Mouse (Mus musculus) forebrain, embryonic 10.5 days (tissue): Measurements from ENCODE around the gene Unc5c. TPM values are rescaled to one million over a fixed set of nuclear protein-coding genes. Genes with fewer than 3 reads are reported as not detected.

Experiments used
- DNase-seq: peaks from one replicate; pipeline ENCODE4 v3.0.0-alpha.2; 2017; ENCODE audit warnings: low spot score; ENCODE audit errors: extremely low spot score
- H3K27ac ChIP-seq: fragments of 300-500 bp; sonication (generic); 2 replicates; pipeline ENCODE4 v1.5.1; 2016; ENCODE audit warnings: mild to moderate bottlenecking
- H3K27me3 ChIP-seq: fragments of 300-500 bp; sonication (generic); 2 replicates; pipeline ENCODE4 v1.6.1; 2016; ENCODE audit warnings: mild to moderate bottlenecking; ENCODE audit not compliant: poor library complexity, severe bottlenecking
- H3K36me3 ChIP-seq: fragments of 300-500 bp; sonication (generic); replicated peaks from 2 replicates; pipeline ENCODE4 v1.6.1; 2016; ENCODE audit warnings: mild to moderate bottlenecking, moderate library complexity
- H3K4me1 ChIP-seq: fragments of 300-500 bp; sonication (generic); 2 replicates; pipeline ENCODE4 v1.6.1; 2016
- H3K4me3 ChIP-seq: fragments of 300-500 bp; sonication (generic); 2 replicates; pipeline ENCODE4 v1.5.1; 2016; ENCODE audit warnings: mild to moderate bottlenecking, moderate library complexity
- H3K9me3 ChIP-seq: fragments of 300-500 bp; sonication (generic); 2 replicates; pipeline ENCODE4 v1.6.1; 2016; ENCODE audit warnings: mild to moderate bottlenecking, moderate library complexity
- WGBS: fragments of 180-500 bp; shearing (Covaris S2); methylation state at CpG from one replicate; pipeline ENCODE4 v1.1.7; 2016; 5-methylcytosine and 5-hydroxymethylcytosine counted together
- polyA plus RNA-seq: library from polyadenylated mRNA; unstranded; fragments of >200 nt; fragmentation: Nextera tagmentation; extraction: Ambion mirVana; gene quantifications from 2 replicates; pipeline ENCODE4 v1.2.1, GENCODE M21; 2016

Gene Unc5c
- polyA plus RNA-seq, 1 experiment from 2014 or later, result 3.3 TPM

DNA sequence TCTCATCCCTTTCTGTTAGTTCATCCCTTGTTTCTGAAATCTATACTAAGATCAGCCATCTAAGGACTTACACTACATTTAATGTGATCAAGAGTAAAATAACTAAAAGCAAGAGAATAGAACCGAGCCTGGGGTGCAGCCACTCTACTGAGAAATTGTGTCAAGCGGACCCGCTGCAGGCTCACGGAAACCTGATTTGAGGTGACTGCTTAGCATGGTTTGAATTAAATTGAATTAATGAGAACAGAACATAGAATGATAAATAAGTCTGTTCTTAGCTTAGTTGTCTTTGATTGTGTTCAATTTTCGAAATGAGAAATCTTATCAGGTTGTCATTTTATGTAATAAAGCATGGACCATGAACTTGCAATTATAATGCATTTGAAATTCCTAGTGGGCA is 68.8 kb downstream of the Unc5c start:
- H3K9me3 ChIP-seq, result no peaks in the 10 kb centered on the region
- no peak overlapping the region for H3K4me3 ChIP-seq
- no peaks in the 10 kb centered on the region for H3K27me3 ChIP-seq
- no peaks in the 10 kb centered on the region for H3K36me3 ChIP-seq
- no peak for DNase-seq
- 90% methylated on average over 5 of the region's 5 CpGs for WGBS
- no peak overlapping the region for H3K27ac ChIP-seq
- H3K4me1 ChIP-seq, result 0 out of 2 replicates have a peak, but pooled peaks cover 8% of the 10 kb centered on the region

DNA sequence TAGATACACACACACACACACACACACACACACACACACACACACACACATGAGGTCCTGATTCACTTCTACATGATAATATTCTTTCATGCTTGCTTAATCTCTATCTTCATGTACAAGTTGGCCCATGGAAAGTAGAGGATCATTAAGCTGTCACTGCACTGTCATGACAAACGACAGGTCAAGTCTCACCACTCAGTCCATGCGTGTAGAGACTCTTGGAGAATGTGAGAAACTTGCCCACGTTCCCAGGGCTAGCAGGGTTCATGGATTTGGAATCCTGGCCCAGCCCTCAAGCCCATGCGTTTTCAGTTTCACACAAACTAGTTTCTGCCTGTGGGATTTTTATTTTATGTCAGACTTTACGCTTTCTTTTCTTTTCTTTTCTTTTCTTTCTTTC is 71.8 kb downstream of the Unc5c start:
- Histone ChIP-seq H3K27me3 (no peaks in the 10 kb centered on the region), H3K9me3 (no peaks in the 10 kb centered on the region), H3K36me3 (no peaks in the 10 kb centered on the region), H3K27ac (no peak overlapping the region), H3K4me1 (0 out of 2 replicates have a peak, but pooled peaks cover 8% of the 10 kb centered on the region), H3K4me3 (no peak overlapping the region)
- WGBS, result 89% methylated on average over 5 of the region's 5 CpGs
- no peak for DNase-seq

DNA sequence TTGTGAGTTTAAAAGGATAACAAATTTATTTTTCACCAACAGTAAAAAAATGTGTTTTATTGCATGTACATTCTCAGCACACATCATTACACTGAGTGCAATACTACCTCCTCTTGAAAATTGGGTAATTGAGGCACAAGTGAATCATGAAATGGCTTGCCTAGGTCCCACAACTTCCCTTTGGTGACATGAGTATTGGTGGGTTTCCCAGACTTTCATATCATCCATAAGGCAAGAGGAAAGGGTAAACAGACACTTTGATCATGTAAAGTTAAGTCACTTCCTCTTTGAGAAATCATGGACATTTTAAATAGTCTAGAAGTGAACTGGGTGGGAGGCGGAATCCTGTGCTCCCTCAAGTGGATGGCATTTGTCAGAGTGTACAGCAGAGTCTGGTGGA is 73.1 kb downstream of the Unc5c start:
- 89% methylated on average over 1 of the region's 1 CpGs for WGBS

DNA sequence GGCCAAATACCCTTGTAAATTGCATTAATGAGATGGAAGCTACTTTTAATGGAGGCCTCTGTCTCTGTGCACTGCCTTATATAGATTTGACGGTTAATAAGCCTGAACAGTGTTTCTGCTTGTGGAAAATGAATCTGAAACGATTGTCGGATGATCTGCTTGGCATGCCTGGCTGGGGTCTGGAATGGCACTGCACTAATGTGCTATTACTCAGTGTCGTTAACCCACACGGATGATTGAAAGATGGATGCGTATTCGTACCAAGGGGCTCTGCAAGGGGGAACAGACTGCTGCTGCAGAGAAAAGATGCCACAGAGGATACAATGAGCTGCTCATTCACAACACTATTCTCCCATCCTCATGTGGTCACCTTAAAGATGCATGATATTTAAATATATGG is 75.7 kb downstream of the Unc5c start:
- Histone ChIP-seq H3K27me3 (no peaks in the 10 kb centered on the region), H3K9me3 (no peaks in the 10 kb centered on the region), H3K4me1 (0 out of 2 replicates have a peak, but pooled peaks cover 4% of the 10 kb centered on the region), H3K36me3 (no peaks in the 10 kb centered on the region), H3K4me3 (no peak overlapping the region), H3K27ac (no peak overlapping the region)
- DNase-seq, result no peak
- 81% methylated on average over 7 of the region's 7 CpGs for WGBS

More for the DNA sequence above, 73.1 kb downstream of the Unc5c start:
- no peak overlapping the region for H3K27ac ChIP-seq
- no peak for DNase-seq
- H3K36me3 ChIP-seq, result no peaks in the 10 kb centered on the region
- no peaks in the 10 kb centered on the region for H3K27me3 ChIP-seq
- H3K9me3 ChIP-seq, result no peaks in the 10 kb centered on the region
- H3K4me3 ChIP-seq, result no peak overlapping the region
- H3K4me1 ChIP-seq, result 0 out of 2 replicates have a peak, but pooled peaks cover 8% of the 10 kb centered on the region

DNA sequence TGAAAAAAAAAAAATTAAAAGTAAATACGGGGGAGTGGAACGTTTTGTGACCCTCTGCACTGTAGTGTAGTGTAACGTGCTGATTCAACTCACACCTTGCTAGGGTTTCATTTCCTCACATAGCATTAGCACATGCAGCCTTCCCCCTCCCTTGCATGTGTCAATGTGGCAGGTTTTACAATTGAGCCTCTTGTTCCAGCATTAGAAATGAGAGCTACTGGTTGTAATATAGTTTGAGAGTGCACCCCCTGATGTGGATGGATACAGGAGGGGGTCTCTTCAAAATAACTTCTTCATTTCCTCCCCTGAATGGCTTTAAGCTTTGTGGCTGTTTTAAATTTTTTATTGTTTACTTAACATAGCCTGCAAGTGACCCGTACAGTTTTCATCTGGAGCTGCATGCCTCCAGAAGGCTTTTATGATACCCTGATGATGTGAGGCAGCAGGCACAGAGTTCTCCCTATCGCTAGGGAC is 82.4 kb downstream of the Unc5c start:
- Histone ChIP-seq H3K9me3 (no peaks in the 10 kb centered on the region), H3K27ac (no peak overlapping the region), H3K36me3 (no peaks in the 10 kb centered on the region), H3K4me1 (peaks cover 20% of the 10 kb centered on the region), H3K27me3 (no peaks in the 10 kb centered on the region), H3K4me3 (no peak overlapping the region)
- WGBS, result 52% methylated on average over 5 of the region's 5 CpGs
- DNase-seq, result no peak

DNA sequence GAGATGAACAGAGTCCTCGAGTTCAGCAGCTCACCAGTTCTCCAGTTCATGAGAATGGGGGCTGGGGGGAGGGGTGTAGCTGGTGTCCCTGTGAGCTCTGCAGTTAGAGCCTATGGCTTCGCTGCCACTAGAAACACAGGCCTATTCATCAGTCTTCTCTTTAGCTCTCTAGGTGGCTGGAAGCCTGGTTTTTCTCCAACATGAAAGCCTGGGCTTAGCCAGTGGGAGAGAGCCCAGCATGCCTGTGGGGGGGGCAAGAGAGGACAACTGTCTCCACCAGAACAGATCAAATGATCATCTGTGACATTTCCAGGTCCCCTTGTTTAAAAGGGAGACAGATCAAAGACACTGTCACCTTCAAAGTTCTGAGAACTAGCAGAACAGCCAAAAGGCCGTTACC is 84.6 kb downstream of the Unc5c start:
- H3K36me3 ChIP-seq, result no peaks in the 10 kb centered on the region
- H3K27ac ChIP-seq, result peak overlapping the region; percentile 60
- H3K4me1 ChIP-seq, result peaks cover 20% of the 10 kb centered on the region
- no peaks in the 10 kb centered on the region for H3K27me3 ChIP-seq
- 19% methylated on average over 3 of the region's 3 CpGs for WGBS
- no peak overlapping the region for H3K4me3 ChIP-seq
- DNase-seq, result no peak
- H3K9me3 ChIP-seq, result no peaks in the 10 kb centered on the region

DNA sequence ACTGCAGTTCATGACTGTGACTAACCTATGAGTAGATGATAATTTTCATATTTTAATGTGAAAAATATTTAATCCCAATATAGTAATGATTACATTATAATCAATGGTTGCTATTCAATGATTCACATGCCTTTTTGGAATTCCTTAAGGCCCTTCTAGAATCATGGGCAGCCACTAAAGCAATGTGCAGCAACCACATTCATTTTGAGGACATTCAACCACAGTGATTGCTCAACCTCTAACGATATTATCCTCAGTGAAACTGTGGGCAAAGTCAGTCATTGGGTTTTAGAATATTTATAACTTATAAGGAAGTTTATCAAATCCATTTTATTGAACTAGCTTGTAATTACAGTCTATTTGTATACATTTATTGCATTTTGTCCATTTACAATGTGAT is 87.9 kb downstream of the Unc5c start:
- Histone ChIP-seq H3K27me3 (no peaks in the 10 kb centered on the region), H3K9me3 (no peaks in the 10 kb centered on the region), H3K27ac (no peak overlapping the region), H3K4me1 (peaks cover 12% of the 10 kb centered on the region), H3K4me3 (no peak overlapping the region), H3K36me3 (no peaks in the 10 kb centered on the region)
- DNase-seq, result no peak
- WGBS, result 94% methylated on average over 1 of the region's 1 CpGs

DNA sequence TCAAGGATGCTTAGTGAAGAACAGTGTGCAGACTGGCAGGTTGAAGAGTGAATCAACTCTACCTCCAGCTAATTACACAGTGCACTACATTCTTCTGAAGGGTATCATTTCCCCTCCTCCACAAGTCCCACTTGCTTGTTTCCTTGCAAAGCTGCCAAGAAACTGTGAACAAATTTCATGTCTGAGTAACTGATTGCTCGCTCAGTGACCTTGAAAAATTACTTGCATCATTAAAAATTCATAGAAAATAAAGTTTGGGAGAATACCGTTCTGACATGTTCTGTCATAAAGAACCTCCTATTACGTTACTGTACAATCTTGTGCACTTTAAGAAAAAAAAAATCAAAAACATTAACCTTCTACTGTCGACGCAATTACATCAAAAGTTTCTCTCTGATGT is 92.1 kb downstream of the Unc5c start:
- Histone ChIP-seq H3K27me3 (no peaks in the 10 kb centered on the region), H3K27ac (no peak overlapping the region), H3K4me3 (no peak overlapping the region), H3K9me3 (no peaks in the 10 kb centered on the region), H3K4me1 (peaks cover 7% of the 10 kb centered on the region), H3K36me3 (no peaks in the 10 kb centered on the region)
- DNase-seq, result no peak
- WGBS, result 86% methylated on average over 5 of the region's 5 CpGs

DNA sequence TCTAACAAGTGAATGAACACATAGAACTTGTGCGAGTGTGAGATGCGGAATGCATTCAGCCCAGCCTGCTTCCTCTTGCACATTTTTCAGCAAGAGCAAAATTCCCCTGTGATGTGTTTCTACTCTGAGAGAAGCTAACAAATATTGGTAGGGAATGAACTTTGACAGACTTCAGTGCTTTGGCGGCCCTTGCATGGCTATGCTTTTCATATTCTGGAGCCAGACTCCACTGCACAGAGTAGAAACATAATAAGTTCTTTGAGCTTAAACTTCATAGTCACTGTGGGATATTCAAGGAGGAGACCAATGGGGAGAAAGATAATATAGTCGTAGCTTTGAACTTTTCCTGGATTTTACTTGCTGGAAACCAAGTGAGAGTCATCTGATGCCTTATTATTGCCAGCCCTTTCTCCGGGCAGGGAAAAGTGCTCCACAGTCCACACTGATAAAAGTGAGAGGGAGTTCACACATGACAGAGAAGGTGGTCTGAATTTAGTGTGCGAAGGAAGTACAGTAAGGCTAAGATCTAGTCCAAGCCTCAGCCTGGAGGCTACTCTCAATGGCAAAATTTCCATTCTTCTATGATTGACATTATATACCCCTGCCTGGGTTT is 110.2 kb downstream of the Unc5c start:
- H3K9me3 ChIP-seq, result no peaks in the 10 kb centered on the region
- WGBS, result 85% methylated on average over 6 of the region's 6 CpGs
- no peak overlapping the region for H3K27ac ChIP-seq
- peaks cover 21% of the 10 kb centered on the region for H3K4me1 ChIP-seq
- H3K4me3 ChIP-seq, result no peak overlapping the region
- peaks cover 96% of the 10 kb centered on the region for H3K27me3 ChIP-seq
- H3K36me3 ChIP-seq, result no peaks in the 10 kb centered on the region
- DNase-seq, result no peak

DNA sequence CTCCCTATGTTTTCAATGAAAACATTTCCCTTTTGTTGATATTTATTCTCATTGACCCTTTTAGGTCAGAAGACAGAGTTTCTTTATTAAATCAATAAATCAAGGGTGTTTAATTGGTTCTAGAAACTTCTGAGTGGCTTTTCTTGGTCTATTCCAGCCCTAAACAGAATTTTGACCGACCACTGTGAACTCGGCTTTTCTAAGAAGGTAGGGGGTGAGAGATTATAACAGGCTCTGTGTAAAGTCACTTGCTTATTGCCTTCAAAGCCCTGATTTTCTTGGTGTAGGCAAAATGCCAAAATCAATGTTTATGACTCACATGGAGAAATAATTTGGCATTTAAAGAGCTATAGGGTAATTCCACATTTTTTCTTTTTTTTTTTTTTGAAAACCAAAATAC is 112.4 kb downstream of the Unc5c start:
- no peak for DNase-seq
- peaks cover 90% of the 10 kb centered on the region for H3K27me3 ChIP-seq
- peaks cover 42% of the 10 kb centered on the region for H3K4me1 ChIP-seq
- H3K4me3 ChIP-seq, result no peak overlapping the region
- 47% methylated on average over 2 of the region's 2 CpGs for WGBS
- no peaks in the 10 kb centered on the region for H3K36me3 ChIP-seq
- no peaks in the 10 kb centered on the region for H3K9me3 ChIP-seq
- H3K27ac ChIP-seq, result no peak overlapping the region

DNA sequence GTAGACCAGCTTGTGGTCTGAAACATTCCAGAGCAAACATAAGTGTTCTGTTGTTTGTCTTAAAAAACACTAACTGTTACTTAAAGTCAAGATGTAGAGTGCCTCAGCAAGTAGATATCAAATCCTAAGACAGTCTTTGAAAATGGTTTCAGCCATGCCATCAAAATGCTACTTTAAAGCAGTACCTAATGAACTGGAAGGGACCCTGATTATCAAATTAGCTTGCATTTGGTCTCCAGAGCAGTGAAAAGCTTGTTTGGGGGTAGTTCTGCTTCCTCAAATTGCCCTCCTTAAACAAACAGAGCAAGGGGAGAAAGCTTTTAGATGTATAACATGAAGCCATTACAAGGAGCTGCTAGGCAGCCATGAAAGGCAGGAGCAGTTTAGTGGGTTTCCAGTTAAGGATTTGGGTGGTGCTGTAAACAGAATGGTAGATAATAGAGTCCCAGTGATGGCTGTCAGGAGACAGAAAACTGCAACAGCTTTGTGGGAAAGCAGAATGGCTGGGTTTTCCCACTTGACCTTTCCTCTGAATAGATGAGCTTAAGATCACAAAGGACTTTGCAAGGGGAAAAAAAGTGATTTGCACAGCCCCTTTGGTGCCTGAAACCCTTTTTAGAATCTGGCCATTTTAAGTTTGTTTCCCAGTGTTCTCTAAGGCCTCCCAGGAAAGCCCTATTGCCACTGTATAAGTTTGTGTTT is 116.3 kb downstream of the Unc5c start:
- Histone ChIP-seq H3K4me3 (no peak overlapping the region), H3K4me1 (peaks cover 38% of the 10 kb centered on the region), H3K27ac (no peak overlapping the region), H3K27me3 (peaks cover 85% of the 10 kb centered on the region), H3K36me3 (no peaks in the 10 kb centered on the region), H3K9me3 (peaks cover 10% of the 10 kb centered on the region; the same call in 1 of the 2 replicates)
- peak; percentile 49 for DNase-seq

DNA sequence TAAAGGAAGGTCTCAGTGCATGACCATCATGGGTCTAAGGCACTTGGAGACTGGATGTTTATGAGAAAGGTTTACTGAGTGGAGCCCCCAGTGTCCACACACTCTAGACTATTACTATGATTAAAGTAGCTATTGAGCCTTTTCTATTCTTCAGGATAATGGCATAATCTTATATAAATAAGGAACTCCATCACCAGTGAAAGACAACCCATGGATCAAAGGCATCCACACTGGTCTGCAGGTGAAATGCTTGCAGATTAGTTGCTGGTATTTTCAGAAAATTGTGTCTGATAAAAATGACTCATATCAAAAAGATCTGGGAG is 116.8 kb downstream of the Unc5c start:
- Histone ChIP-seq H3K4me3 (no peak overlapping the region), H3K27me3 (peaks cover 85% of the 10 kb centered on the region), H3K36me3 (no peaks in the 10 kb centered on the region), H3K4me1 (peaks cover 38% of the 10 kb centered on the region), H3K27ac (no peak overlapping the region), H3K9me3 (peaks cover 10% of the 10 kb centered on the region; the same call in 1 of the 2 replicates)
- no peak for DNase-seq

DNA sequence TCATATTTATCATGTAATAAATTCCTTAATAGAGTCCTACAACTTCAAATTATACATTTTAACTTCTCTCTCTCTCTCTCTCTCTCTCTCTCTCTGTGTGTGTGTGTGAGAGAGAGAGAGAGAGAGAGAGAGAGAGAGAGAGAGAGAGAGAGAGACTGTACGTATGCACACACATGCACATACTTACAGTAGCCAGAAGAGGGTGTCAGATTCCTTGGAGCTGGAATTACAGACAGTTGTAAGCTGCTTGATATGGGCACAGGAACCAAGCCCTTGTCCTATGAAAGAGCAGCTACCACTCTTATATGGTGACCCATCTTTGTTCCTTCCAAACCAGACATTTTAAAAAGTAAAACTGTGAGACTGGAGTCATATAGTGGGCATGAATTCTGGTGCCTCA is 118.2 kb downstream of the Unc5c start:
- 86% methylated on average over 1 of the region's 1 CpGs for WGBS
- no peaks in the 10 kb centered on the region for H3K36me3 ChIP-seq
- no peak for DNase-seq
- H3K9me3 ChIP-seq, result peaks cover 10% of the 10 kb centered on the region; the same call in 1 of the 2 replicates
- H3K27me3 ChIP-seq, result peaks cover 85% of the 10 kb centered on the region
- no peak overlapping the region for H3K27ac ChIP-seq
- H3K4me1 ChIP-seq, result peaks cover 27% of the 10 kb centered on the region
- no peak overlapping the region for H3K4me3 ChIP-seq
